Mouse (Mus musculus): Measurements from ENCODE around the gene 1700001P01Rik. TPM values are rescaled to one million over a fixed set of nuclear protein-coding genes. Genes with fewer than 3 reads are reported as not detected.
A peak's percentile ranks its signal among the peaks of the same experiment; 100 is the strongest.

The 1700001P01Rik gene
- total and polyA plus RNA-seq, 2 experiments from 2014 or later, result 0.27 TPM; not detected in 1

DNA sequence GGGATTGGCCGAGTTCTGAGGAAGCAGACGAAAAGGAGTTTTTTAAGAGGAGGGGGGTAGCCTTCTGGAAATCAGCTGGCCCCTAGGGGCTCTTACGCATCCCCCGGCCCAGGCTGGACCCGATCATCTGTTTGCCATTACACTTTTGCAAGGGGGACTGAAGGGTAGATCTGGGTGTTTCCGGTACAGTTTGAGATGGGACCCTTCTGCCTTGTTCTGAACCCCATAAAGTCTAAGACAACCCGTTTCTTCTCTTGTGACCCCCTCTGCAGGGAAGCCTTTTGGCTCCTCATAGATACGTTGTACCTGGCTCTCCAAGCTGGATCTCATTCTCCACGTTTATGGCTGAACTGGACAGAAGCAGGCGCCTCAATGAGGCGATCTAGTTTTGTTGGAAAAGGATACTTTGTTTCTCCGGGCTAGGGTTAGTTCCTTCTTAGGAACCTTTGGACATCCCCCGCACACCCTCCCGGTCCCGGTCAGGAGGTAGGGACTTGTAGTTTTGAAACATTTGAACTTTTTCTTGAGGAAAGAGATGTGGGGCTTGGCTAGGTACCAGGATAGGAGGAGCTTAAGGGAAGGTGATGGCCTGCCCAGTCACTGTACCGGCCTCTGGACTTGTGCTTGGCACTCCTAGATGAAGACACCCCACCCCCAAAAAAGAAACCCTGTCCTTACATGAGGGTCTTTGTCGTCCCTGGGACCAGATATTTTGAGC is 25.1 kb upstream of the 1700001P01Rik start:
- WGBS, result 6% methylated on average over 17 of the region's 17 CpGs
- Histone ChIP-seq H3K9me3 (ENCODE audit: low read length) (no peaks in the 10 kb centered on the region), H3K4me2 (ENCODE audit: low read depth) (peak overlapping the region; percentile 76), H3K9ac (peak overlapping the region; percentile 80), H3K4me1 (ENCODE audit: insufficient read depth) (peaks cover 34% of the 10 kb centered on the region), H3K36me3 (ENCODE audit: insufficient read depth) (no peaks in the 10 kb centered on the region), H3K4me3 (ENCODE audit: low read depth, low read length) (peak overlapping the region; percentile 97), H3K27ac (ENCODE audit: low read depth, low read length) (peak overlapping the region; percentile 91), H3K27me3 (ENCODE audit: insufficient read depth, low read length) (no peaks in the 10 kb centered on the region)
- TF ChIP-seq CTCF (IDR thresholded peaks at IDR 0.05; ENCODE audit: low read depth), result no peak
- DNase-seq (peak; percentile 23), ATAC-seq (no peak)

DNA sequence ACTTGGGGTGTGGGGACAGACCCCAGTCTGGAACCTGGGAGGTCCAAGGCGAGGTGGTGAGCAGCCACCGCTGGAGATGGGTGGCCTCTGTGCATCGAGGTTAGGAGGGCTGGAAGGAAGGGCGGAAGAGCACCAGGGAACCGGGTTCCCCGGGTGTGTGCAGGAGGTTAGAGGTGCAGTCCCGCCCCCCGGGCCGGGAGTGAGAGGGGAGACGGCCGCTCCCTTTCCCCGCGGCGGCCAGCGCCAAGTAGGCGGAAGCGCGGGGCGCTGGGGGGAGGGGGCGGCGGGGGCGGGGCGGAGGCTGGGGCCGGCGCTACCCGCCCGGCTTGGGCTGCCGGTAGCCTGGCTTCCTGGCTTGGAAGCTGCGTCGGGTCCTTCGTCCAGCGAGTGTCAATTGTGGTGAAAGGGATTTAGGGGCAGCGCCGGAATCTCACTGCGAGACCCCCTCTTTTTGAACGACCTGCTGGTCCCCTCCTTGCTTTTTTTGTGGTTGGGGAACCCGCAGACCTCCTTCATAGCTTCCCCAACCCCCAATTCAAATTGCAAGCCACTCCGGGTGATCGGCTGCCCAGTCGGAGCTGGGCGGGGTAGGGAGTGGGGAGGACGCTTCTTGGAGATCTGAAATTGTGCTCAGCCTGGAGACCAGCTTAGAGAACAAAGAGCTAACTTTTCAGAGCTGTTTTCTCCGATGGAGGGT is 24.4 kb upstream of the 1700001P01Rik start:
- Histone ChIP-seq H3K4me1 (ENCODE audit: insufficient read depth) (peaks cover 29% of the 10 kb centered on the region), H3K4me2 (ENCODE audit: low read depth) (peak overlapping the region; percentile 76), H3K9me3 (ENCODE audit: low read length) (no peaks in the 10 kb centered on the region), H3K27me3 (ENCODE audit: insufficient read depth, low read length) (no peaks in the 10 kb centered on the region), H3K9ac (peak overlapping the region; percentile 80), H3K27ac (ENCODE audit: low read depth, low read length) (peak overlapping the region; percentile 91), H3K36me3 (ENCODE audit: insufficient read depth) (no peaks in the 10 kb centered on the region), H3K4me3 (ENCODE audit: low read depth, low read length) (peak overlapping the region; percentile 97)
- peak; percentile 46 for ATAC-seq
- TF ChIP-seq CTCF (IDR thresholded peaks at IDR 0.05; ENCODE audit: low read depth), result no peak
- WGBS, result 1% methylated on average over 34 of the region's 43 CpGs
- peak; percentile 68 for DNase-seq

DNA sequence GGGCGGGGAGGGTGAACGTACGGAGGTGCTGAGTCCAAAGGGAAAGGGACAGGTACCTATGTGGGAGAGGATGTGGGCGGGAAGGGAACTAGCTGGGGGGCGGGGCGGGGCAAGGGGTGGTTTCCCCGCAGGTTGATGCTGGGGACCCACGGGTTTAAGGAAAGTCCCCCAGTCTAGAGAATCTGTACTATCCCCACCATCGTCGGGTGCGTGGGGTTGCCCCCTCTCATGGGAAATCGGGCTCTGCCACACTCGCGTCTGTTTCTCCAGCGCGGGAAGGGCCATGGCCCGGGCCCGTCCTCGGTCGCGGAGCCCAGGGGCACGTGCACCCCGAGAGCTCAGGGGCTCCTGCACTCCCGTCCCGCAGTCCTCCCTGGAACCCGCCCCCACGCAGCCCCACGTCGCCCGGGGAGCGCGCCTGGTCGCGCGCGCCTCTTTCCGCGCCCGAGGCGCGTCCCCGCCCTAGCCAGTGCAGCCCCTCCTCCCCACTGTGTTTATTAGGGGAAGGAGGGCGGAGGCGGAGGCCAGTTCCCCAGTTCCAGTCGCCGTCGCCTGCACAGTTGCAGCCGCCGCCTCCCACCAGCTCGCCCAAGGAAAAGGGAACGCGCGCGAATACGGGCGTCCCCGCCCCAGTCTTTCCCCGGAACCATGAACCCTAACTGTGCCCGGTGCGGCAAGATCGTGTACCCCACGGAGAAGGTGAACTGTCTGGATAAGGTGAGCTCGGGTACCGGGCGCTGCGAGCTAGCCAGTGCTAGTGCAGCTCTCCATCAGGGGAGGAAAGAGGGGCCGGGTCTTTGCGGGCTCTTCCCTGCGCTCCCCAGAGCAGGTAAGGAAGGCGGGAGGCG is 23.7 kb upstream of the 1700001P01Rik start:
- no peaks in the 10 kb centered on the region for H3K36me3 ChIP-seq (ENCODE audit: insufficient read depth)
- H3K27ac ChIP-seq (ENCODE audit: low read depth, low read length), result peak overlapping the region; percentile 91
- H3K4me3 ChIP-seq (ENCODE audit: low read depth, low read length), result peak overlapping the region; percentile 97
- peak overlapping the region; percentile 76 for H3K4me2 ChIP-seq (ENCODE audit: low read depth)
- no peaks in the 10 kb centered on the region for H3K27me3 ChIP-seq (ENCODE audit: insufficient read depth, low read length)
- H3K4me1 ChIP-seq (ENCODE audit: insufficient read depth), result peaks cover 23% of the 10 kb centered on the region; the same call in 1 of the 2 replicates
- peak; percentile 94 for DNase-seq
- H3K9me3 ChIP-seq (ENCODE audit: low read length), result no peaks in the 10 kb centered on the region
- WGBS, result 2% methylated on average over 71 of the region's 71 CpGs
- no peak for TF ChIP-seq CTCF (IDR thresholded peaks at IDR 0.05; ENCODE audit: low read depth)
- peak overlapping the region; percentile 80 for H3K9ac ChIP-seq
- peak; percentile 88 for ATAC-seq

DNA sequence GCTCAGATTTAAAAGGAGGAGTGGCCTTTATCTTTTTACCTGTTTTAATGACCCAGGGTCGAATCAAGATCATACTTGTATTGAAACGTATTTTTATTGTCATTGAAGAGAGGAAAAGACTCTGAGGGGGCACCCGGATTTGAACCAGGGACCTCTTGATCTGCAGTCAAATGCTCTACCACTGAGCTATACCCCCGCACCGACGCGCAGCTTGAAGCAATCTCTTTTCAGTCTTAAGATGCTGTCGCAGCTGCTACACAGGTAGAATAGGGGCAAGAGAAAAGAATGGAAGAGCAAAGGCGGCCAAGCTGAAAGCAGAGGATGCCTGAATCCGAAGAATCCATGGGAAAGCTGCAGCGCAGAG is 23.0 kb upstream of the 1700001P01Rik start, which contains the start of gene Lasp1:
TSS of gene Lasp1 (plus strand) at position 219 of the 364 bp plus-strand sequence.
- no peaks in the 10 kb centered on the region for H3K36me3 ChIP-seq (ENCODE audit: insufficient read depth)
- no peaks in the 10 kb centered on the region for H3K9me3 ChIP-seq (ENCODE audit: low read length)
- H3K27me3 ChIP-seq (ENCODE audit: insufficient read depth, low read length), result no peaks in the 10 kb centered on the region
- H3K4me3 ChIP-seq (ENCODE audit: low read depth, low read length), result peak within 1 kb of the TSS; percentile 97
- H3K9ac ChIP-seq, result peak within 1 kb of the TSS; percentile 80
- peak; percentile 95 for DNase-seq
- H3K27ac ChIP-seq (ENCODE audit: low read depth, low read length), result peak within 1 kb of the TSS; percentile 91
- peak; percentile 76 for ATAC-seq
- no peak for TF ChIP-seq CTCF (IDR thresholded peaks at IDR 0.05; ENCODE audit: low read depth)
- WGBS, result under 1% methylated on average over 11 of the region's 11 CpGs
- peaks cover 19% of the 10 kb centered on the region; the same call in 1 of the 2 replicates for H3K4me1 ChIP-seq (ENCODE audit: insufficient read depth)
- H3K4me2 ChIP-seq (ENCODE audit: low read depth), result peak within 1 kb of the TSS; percentile 76

DNA sequence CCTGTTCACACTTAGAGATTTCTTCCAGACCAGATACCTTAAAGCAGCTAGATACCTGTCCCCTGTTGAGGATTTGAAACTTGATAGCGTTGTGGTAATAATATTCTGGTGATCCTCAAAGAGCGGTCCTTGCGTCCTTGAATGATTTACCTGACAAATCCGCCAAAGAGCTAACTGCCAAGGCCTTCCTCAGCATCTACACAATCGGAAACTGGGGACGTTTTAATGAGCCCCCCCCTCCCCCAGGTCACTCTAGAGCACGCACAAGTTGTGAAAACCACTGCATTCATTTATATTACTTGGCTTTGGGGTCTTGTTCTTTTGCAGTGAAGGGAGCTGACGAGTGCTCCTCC is 22.3 kb upstream of the 1700001P01Rik start:
- TF ChIP-seq CTCF (IDR thresholded peaks at IDR 0.05; ENCODE audit: low read depth), result no peak
- Histone ChIP-seq H3K4me2 (ENCODE audit: low read depth) (peak overlapping the region; percentile 76), H3K36me3 (ENCODE audit: insufficient read depth) (no peaks in the 10 kb centered on the region), H3K9ac (no peak overlapping the region), H3K27me3 (ENCODE audit: insufficient read depth, low read length) (no peaks in the 10 kb centered on the region), H3K4me1 (ENCODE audit: insufficient read depth) (peaks cover 16% of the 10 kb centered on the region; the same call in 1 of the 2 replicates), H3K4me3 (ENCODE audit: low read depth, low read length) (peak overlapping the region; percentile 97), H3K27ac (ENCODE audit: low read depth, low read length) (0 out of 2 replicates have a peak overlapping the region, but pooled peaks have one; percentile 0), H3K9me3 (ENCODE audit: low read length) (no peaks in the 10 kb centered on the region)
- WGBS, result 36% methylated on average over 8 of the region's 8 CpGs
- ATAC-seq, result no peak
- DNase-seq, result no peak

DNA sequence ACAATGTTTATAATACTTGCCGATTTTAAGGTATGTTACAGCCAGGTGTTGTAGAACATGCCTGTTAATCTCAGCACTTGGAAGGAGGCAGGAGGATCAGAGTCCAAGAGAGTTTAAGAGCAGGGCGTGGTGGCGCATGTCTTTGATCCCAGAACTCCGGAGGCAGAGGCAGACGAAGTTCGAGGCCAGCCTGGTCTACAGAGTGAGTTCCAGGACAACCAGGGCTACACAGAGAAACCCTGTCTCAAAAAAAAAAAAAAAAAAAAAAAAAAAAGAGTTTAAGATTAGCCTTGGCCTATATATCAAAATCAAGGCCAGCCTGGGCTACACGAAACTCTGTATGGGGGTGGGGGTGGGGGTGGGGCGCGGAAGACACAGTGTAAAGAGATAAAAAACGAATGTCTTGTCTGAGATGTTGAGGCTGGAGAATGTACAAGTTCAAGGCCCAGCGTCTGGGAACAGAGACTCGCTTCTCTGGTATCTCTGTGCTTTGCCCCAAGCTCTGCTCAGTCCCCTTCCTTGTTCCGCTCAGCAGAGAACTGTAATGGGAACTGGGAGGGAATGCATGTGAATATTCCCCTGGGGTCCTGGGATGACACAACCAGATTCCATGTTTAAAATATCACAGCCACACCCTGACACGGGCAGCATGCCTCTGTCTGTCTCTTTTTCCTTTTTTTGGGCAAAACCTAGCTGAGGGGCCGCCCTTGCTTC is 21.8 kb upstream of the 1700001P01Rik start:
- Histone ChIP-seq H3K4me1 (ENCODE audit: insufficient read depth) (peaks cover 12% of the 10 kb centered on the region; the same call in 1 of the 2 replicates), H3K9me3 (ENCODE audit: low read length) (no peaks in the 10 kb centered on the region), H3K4me3 (ENCODE audit: low read depth, low read length) (no peak overlapping the region), H3K4me2 (ENCODE audit: low read depth) (peak overlapping the region; percentile 76; the same call in 1 of the 2 replicates), H3K27ac (ENCODE audit: low read depth, low read length) (0 out of 2 replicates have a peak overlapping the region, but pooled peaks have one; percentile 0), H3K27me3 (ENCODE audit: insufficient read depth, low read length) (no peaks in the 10 kb centered on the region), H3K9ac (no peak overlapping the region), H3K36me3 (ENCODE audit: insufficient read depth) (no peaks in the 10 kb centered on the region)
- DNase-seq (no peak), ATAC-seq (no peak)
- no peak for TF ChIP-seq CTCF (IDR thresholded peaks at IDR 0.05; ENCODE audit: low read depth)
- WGBS, result 64% methylated on average over 15 of the region's 15 CpGs
